ENCODE assay signal across 8 mouse cellular contexts in the genomic region with DNA sequence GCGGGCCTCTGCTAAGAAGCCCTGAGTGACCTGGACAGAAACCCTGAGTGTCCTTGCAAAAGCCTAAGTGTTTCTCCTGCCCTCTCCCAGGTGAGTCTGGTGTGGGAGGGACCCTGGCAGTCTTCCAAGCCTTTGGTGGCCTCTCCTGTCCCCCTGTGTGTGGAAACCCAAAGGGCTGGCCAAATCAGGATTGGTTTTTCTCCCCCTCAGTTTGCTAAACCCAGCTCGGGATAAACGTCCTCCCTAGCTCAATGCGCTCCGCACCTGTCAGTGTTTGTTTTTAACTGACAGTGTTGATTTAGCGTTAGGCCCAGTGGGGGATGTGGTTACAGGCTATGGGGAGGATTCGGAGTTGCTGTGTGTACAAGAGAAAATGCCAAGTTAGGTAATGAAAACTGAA.
DNase-seq lines count a peak whose midpoint lies in the region; ATAC-seq lines count a peak whose summit lies in the region.
"Had no signal": no experiment of that assay in that cellular context is flagged by ENCODE, and none has a peak within 500 bp of the region (broad histone marks: within the 10 kb centered on the region; RNA-seq: fewer than 3 reads in every experiment).

No protein-coding gene starts in this region.

- peak overlapping the region; percentile 67; the same call in 1 of the 2 replicates for H3K27ac ChIP-seq in liver, embryonic 15.5 days (replicated peaks)

- H3K9ac ChIP-seq in liver, embryonic 15.5 days, result no peak overlapping the region

- no peaks in the 10 kb centered on the region for H3K36me3 ChIP-seq in liver, embryonic 15.5 days (replicated peaks)

- peak; percentile 52 for DNase-seq in induced T-regulatory cell, adult 2 months (ENCODE audit: low read depth)
- DNase-seq in skeletal muscle tissue, adult 2 months (ENCODE audit: low read depth, low spot score), result peak; percentile 50
- no peak for DNase-seq in layer of hippocampus, adult 8-10 months (ENCODE audit: low spot score in 2 of 2)
- no peak for DNase-seq in right cerebral cortex, postnatal 4 days
- DNase-seq in urinary bladder, postnatal 25 days (ENCODE audit: low spot score), result no peak

- H3K4me2 ChIP-seq in liver, embryonic 15.5 days, result peak overlapping the region; percentile 44; the same call in 1 of the 2 replicates

- no peaks in the 10 kb centered on the region for H3K27me3 ChIP-seq in liver, embryonic 15.5 days
- H3K27me3 ChIP-seq: Patski had no signal

- peak; percentile 89 for ATAC-seq in CD4-positive, CD25-positive, alpha-beta regulatory T cell, adult 4 months
- ATAC-seq in liver, embryonic 15.5 days (ENCODE audit: insufficient read depth), result peak; percentile 86
- ATAC-seq: Patski had no signal

- H3K4me1 ChIP-seq in liver, embryonic 15.5 days (replicated peaks), result peaks cover 5% of the 10 kb centered on the region; the same call in 1 of the 2 replicates

- no peak overlapping the region for H3K4me3 ChIP-seq in liver, embryonic 15.5 days (replicated peaks)

- 37% methylated on average over 7 of the region's 7 CpGs for WGBS in liver, embryonic 15.5 days (ENCODE audit: insufficient replicate concordance)

- no peaks in the 10 kb centered on the region for H3K9me3 ChIP-seq in liver, embryonic 15.5 days (replicated peaks)

Comparison
In these comparisons a context has a peak if more than half of its experiments do, and no peak if none do; other contexts are left out.
1. DNase-seq: peak in induced T-regulatory cell, adult 2 months (single experiment) and skeletal muscle tissue, adult 2 months (single experiment); none in layer of hippocampus, adult 8-10 months (0 of 2), right cerebral cortex, postnatal 4 days (single experiment) and urinary bladder, postnatal 25 days (single experiment).